Mouse (Mus musculus) embryonic stem cell, embryonic (primary cell): ENCODE measurements around the gene Pfkp.

ENCODE experiments used
- CTCF ChIA-PET, 4 experiments: fragments of 300-600 bp in 2 of 4; fragments of 350-600 bp in 2 of 4; sonication (Branson Sonifier 250); formaldehyde crosslinking; loops; one replicate each; lab custom pipeline; 2022; ENCODE audit warnings: inconsistent platforms in 2 of 4; lab: Charles Lee
- POLR2A ChIA-PET, 4 experiments: fragments of 300-600 bp in 2 of 4; fragments of 350-600 bp in 2 of 4; sonication (Branson Sonifier 250); formaldehyde crosslinking; loops; one replicate each; lab custom pipeline; 2022; ENCODE audit warnings: antibody characterized with exemption in 4 of 4, inconsistent platforms in 1 of 4; lab: Charles Lee

Pfkp gene

DNA sequence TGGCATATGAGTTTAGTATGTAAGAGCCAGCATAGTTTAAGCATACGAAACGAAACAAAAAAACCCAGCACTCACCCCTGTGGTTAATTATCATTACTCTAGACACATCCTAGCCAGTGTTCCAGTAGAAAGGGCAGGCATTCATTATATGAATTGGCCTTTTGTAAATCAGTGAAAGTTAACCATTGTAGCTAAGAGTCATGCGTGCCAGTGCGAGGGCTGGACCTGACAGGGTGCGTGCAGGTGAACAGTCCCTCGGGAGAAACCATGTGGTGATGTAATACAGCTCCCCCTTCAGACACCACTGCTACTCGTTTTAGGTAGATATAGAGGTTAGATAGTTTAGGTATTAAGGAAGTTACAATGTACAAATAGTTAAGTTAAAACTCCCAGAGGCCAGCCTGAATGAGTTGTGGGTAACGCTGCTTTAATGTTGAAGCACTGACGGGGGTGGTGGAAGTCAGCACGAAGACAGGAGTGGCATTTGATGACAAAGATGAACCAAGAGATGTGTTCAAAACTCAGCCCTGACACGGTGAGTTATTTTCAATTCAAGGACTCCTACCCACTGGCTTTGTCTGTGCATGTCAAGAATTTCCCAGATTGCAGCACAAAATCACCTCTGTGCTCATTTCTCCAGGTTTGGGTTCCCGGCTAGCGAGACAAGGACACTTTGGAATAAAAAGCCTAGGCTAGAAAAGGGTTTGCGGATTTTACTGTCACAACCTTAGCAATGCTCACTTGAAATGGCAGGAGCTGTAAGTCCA lies 19.4 kb downstream of the Pfkp start:
- POLR2A ChIA-PET = interaction anchor here in 3 of 4 experiments (0.7 to 13.7 kb wide), 15 partner anchors 6 to 60 kb away, joined by 3 to 184 read pairs (median 4); partner anchors contain the start of gene Pfkp (in 3 of the 3)
- CTCF ChIA-PET = interaction anchor here in 2 of 4 experiments (1.0 to 1.1 kb wide), 3 partner anchors 13 to 62 kb away, joined by 3 to 8 read pairs (median 3); no protein-coding TSS in a partner anchor

DNA sequence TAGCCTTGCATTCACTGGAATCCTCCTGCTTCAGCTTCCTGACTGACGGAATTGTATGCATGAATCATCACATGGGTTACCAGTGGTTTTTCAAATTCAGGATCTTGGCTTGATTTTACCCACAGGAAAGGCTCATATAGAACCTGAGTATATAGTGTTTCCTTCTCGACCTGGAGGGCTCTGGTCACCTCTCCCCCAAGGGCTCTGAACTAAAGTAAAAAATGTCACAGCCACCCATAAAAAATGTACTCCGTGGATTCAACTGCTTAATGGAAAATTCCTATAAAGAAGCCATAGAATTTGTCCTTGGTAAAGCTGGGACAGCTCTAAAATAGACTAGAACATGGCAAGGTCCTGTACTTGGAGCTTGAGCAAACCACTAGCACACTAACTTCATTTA lies 20.3 kb downstream of the Pfkp start:
- ChIA-PET CTCF (interaction anchor here in 2 of 4 experiments (1.1 to 1.3 kb wide), 3 partner anchors 12 to 63 kb away, joined by 3 read pairs; no protein-coding TSS in a partner anchor), POLR2A (interaction anchor here in 3 of 4 experiments (0.8 to 13.7 kb wide), 7 partner anchors 7 to 19 kb away, joined by 3 to 184 read pairs (median 21); partner anchors contain the start of gene Pfkp (in 2 of the 3))

DNA sequence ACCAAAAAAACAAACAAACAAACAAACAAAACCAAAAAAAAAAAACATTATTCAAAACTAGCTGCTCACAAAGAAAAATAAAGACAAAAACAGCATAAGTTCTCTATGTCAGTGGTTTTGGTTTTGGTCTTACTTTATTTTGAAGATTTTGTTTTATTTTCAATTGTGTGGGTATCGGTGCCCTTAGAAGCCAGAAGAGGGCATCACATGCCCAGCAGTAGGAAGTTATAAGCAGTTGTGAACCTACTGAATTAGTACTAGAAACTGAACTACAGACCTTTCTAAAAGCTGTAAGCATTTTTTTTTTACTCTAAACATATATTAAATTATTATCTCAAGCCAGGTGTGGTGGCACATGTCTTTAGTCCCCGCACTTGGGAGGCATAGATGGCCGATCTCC lies 21.2 kb downstream of the Pfkp start:
- ChIA-PET POLR2A (interaction anchor here in 3 of 4 experiments (0.6 to 13.7 kb wide), 9 partner anchors 8 to 520 kb away, joined by 3 to 184 read pairs (median 4); partner anchors contain the start of gene Pfkp (in 2 of the 3)), CTCF (interaction anchor here in 1 of 4 experiments (0.6 to 1.3 kb wide), 2 partner anchors 63 to 132 kb away, joined by 3 read pairs; no protein-coding TSS in a partner anchor)

DNA sequence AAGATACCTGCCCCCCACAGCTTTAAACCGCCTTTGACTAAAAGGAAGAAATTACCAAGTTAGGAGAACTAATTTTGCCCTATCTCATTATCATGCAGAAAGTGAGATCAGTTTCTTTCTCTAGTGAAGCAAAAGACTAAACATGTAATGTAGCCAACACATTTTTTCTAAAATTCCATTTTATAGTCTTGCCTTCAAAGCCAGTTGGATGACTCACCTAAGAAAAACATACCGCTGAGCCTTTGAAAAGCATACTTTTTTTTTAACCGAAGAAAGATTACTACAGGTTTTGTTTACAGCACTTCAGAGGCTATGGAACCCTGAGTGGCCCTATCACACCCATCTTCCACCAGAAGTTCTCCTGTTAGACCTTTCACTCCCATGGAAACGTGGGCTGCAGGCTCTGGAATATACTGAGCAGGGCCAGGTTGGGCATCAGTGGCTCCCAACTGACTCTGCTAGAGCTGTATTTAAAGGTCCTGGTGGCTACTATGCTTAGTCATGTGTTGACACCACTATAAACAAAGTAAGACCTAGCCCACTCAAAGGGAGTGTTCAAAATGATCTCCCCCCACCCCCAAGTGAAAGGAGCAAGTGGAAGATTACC lies 22.0 kb downstream of the Pfkp start:
- POLR2A ChIA-PET = interaction anchor here (0.8 to 13.7 kb wide), 9 partner anchors 9 to 22 kb away, joined by 3 to 184 read pairs (median 5); partner anchors contain the start of gene Pfkp (in 2 of the 4)
- CTCF ChIA-PET = interaction anchor here in 2 of 4 experiments (0.7 to 1.6 kb wide), 2 partner anchors 63 kb away, joined by 3 to 4 read pairs; no protein-coding TSS in a partner anchor

DNA sequence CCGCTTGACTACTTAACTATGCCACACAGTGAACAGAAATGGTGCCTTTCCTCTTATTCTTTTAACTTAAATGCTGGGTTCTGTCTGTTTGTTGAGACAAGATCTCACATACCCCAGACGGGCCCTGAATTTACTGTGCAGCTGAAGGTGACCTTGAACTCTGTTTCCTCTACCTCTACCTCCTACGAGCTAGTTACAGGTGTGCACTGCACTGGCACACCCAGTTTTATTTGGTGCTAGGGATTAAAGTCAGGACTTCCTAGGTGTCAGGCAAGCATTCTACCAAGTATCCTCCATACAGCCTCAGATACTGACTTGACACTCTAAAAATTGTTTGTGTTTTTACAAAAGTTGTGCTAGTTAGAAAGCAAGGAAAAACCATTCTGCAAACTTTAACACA lies 22.6 kb downstream of the Pfkp start:
- ChIA-PET POLR2A (interaction anchor here in 3 of 4 experiments (1.1 to 13.7 kb wide), 8 partner anchors 9 to 21 kb away, joined by 4 to 184 read pairs (median 8); partner anchors contain the start of gene Pfkp (in 1 of the 3)), CTCF (interaction anchor here in 1 of 4 experiments (1.6 kb wide), 1 partner anchor 64 kb away, joined by 4 read pairs; no protein-coding TSS in a partner anchor)

DNA sequence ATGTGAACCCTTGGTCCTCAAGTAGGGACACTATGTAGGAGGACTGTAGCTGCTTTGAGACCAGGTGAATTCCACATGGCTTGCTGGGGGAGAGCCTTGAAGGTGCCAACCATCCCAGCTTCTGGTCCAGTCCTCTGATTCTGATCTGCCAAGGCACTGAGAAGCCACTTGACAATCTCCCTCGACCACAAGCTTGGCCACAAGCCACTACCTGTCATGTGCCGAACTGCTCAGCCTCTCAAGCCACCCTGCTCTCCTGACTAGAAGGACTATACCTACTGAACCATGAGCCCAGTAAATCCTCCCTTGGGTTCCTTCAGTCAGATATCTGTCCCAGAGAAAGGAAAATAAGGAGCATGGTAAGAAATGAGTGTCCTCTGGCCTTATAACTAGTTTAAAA lies 24.0 kb downstream of the Pfkp start:
- ChIA-PET CTCF (interaction anchor here in 2 of 4 experiments (0.7 to 1.6 kb wide), 4 partner anchors 24 to 1687 kb away, joined by 3 to 4 read pairs (median 3); no protein-coding TSS in a partner anchor), POLR2A (interaction anchor here in 3 of 4 experiments (0.7 to 13.7 kb wide), 13 partner anchors 8 to 67 kb away, joined by 3 to 138 read pairs (median 4); partner anchors contain the start of gene Pfkp (in 1 of the 3))

DNA sequence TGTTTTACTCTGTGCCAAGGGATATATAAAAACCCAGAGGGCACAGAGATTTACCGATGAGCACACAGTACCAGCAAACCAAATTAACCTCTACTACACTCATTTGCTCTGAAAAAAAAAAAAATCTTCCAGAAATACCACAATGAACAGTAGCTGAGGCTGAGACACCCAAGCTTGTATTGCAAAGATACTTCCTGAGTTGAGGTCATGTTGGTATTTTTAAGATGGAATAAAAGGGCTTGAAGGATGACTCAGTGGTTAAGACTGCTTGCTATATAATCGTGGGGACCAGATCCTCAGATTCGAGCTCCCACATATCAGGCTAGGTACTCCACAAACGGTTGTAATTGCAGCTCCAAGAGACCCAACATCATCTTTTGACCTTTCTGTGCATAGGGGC lies 24.5 kb downstream of the Pfkp start:
- ChIA-PET CTCF (interaction anchor here in 2 of 4 experiments (0.6 to 1.2 kb wide), 3 partner anchors 23 to 66 kb away, joined by 3 read pairs; no protein-coding TSS in a partner anchor), POLR2A (interaction anchor here in 3 of 4 experiments (0.6 to 13.7 kb wide), 15 partner anchors 8 to 66 kb away, joined by 3 to 138 read pairs (median 4); partner anchors contain the start of gene Pfkp (in 1 of the 3))

DNA sequence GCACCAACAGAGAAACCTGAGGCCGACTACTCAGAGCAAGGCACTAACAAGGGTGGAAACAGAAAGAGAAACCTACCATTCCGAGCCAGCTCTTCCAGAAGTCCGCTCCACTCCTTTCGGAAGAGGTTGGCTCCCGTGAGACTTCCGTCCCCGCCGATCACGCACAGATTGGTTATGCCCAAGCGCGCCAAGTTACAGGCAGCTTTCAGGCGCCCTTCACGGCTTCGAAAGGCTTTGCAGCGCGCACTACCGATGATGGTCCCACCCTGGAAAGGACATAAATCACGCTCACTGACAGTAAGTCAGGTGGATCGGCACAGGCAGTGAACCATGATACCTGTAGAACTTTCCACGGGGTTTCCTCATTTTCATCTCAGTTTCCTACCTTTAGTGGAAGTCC lies 26.7 kb downstream of the Pfkp start:
- ChIA-PET CTCF (interaction anchor here in 1 of 4 experiments (0.6 kb wide), 1 partner anchor 22 kb away, joined by 4 read pairs; no protein-coding TSS in a partner anchor), POLR2A (interaction anchor here in 3 of 4 experiments (0.6 to 13.7 kb wide), 16 partner anchors 9 to 534 kb away, joined by 3 to 138 read pairs (median 3); no protein-coding TSS in a partner anchor)

DNA sequence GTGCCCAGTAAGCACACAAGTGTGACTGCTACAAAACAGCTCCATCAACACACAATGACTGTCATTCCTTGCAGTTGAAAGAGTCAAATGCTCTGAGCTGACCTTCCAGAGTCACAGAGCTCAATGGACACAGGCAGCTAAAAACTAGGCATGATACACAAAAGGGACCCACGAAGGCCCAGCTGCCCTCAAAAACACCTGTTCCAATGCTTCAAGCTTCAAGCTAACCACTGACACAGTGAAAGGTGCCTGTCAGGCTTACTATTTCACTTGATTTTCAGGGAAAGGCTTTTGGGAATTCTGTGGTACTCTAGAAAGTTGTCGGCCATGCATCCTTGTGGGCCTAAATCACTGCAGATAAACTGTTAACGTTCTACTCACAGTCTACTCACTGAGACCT lies 28.3 kb downstream of the Pfkp start:
- POLR2A ChIA-PET = interaction anchor here in 3 of 4 experiments (1.0 to 13.7 kb wide), 3 partner anchors 15 to 27 kb away, joined by 3 to 138 read pairs (median 4); no protein-coding TSS in a partner anchor
- CTCF ChIA-PET = no interaction called here

DNA sequence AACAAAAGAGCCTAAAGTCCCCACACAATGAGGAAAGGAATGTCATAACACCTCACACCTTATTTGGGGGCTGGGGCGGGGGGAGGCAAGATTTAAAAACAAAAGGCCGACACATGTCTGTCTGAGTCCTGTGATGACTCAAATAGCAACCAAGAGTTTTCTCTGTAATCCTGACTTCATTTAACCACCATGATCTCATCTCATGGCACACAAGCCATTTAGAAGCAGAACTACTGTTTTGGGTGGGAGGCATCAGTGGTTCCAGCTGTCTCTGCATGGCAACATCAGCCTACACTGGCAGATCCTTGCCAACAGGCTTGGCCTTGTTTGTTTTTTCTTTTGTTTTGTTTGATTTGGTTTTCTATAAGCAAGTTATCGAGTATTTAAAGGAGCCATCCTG lies 29.9 kb downstream of the Pfkp start:
- CTCF ChIA-PET = interaction anchor here in 1 of 4 experiments (0.6 kb wide), 1 partner anchor 69 kb away, joined by 6 read pairs; no protein-coding TSS in a partner anchor
- POLR2A ChIA-PET = interaction anchor here in 3 of 4 experiments (0.7 to 13.7 kb wide), 8 partner anchors 8 to 29 kb away, joined by 3 to 138 read pairs (median 6); no protein-coding TSS in a partner anchor

DNA sequence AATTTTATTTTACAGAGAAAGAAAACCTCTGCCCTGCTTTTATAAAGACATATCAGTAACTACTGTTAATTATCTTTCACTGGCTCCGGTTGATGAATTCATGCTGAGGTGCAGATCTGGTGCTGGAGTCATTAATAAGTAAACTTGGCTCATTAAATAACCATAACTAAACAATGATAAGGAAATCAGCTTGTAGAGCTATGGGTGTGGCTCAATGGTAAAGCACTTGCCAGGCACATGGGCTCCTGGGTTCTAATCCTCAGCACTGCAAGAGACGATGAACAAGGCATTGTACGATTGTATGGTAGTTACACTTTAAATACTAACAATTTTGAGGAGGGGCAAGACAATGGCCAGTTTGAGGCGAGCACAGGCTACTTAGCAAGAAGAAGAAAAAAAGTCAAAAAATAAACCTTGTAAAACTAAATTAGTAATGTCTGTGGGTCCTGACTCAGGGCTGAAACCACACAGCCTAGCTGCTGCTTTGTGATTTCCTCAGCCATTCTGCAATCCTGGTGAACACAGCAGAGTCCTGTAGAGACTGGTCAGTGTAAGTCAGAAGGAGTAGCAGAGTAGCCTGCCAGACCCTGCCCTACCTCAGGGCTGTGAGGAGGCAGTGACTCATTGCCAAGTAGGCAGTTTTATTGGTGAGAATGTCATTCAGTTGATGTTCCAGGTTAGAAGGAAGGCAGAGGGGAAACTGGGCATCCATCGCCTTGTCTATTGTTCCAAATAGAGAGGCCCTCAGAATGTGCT lies 34.7 kb downstream of the Pfkp start:
- CTCF ChIA-PET = no interaction called here
- POLR2A ChIA-PET = interaction anchor here in 2 of 4 experiments (0.6 to 2.8 kb wide), 4 partner anchors 9 to 41 kb away, joined by 3 to 7 read pairs (median 5); no protein-coding TSS in a partner anchor

DNA sequence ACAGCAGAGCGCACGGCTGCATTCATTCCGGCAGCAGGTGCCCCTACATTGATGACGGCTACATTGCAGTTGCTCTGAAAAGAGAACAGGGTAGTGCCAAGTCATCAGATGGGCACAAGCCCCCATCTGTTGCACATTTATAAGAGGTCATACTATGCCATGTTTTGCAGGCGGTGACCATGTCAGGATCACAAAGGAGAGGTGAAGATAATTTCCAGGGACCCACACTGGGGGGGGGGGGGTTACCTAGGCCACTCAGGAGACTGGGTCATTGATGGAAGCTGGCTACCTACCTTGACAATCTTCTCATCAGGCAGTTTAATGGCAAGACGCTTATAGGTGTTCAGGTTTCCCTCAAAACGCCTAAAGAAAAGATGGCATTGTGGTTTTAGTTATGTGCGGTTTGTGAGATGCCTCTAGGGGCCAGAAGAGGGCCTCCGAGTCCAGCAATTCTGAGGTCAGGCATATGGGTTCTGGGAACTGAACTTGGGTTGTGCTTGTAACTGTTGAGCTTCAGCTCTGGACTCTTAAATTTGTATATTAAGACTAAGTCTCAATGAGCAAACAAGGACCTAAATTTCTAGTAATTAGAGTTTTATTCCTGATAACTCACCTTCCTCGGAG lies 45.7 kb downstream of the Pfkp start:
- ChIA-PET POLR2A (interaction anchor here in 2 of 4 experiments (0.7 to 1.9 kb wide), 5 partner anchors 9 to 22 kb away, joined by 3 to 6 read pairs (median 3); no protein-coding TSS in a partner anchor), CTCF (interaction anchor here in 2 of 4 experiments (0.7 to 1.0 kb wide), 3 partner anchors 87 to 88 kb away, joined by 3 to 4 read pairs (median 3); no protein-coding TSS in a partner anchor)

DNA sequence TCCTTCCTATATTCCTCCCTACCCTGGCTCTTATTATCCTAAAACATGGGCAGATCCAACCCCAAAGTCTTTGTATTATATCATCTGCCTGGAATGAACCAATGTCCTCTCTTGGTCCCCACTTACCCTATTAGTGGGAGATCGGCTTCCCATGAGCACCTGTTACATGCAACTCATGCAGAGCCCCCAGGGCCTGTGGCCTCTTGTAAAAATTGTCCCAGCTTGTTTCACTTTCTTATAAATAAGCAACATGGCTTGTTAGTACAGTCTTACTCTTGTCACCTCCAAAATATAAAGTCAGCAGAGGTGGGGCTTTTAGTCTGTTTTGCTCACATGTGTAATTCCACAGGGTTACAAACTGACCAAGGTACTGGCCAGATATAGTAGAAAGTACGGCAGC lies 46.9 kb downstream of the Pfkp start:
- POLR2A ChIA-PET = interaction anchor here in 1 of 4 experiments (1.6 to 1.9 kb wide), 2 partner anchors 12 to 16 kb away, joined by 5 read pairs; no protein-coding TSS in a partner anchor
- CTCF ChIA-PET = interaction anchor here in 1 of 4 experiments (1.5 kb wide), 1 partner anchor 23 kb away, joined by 3 read pairs; no protein-coding TSS in a partner anchor

DNA sequence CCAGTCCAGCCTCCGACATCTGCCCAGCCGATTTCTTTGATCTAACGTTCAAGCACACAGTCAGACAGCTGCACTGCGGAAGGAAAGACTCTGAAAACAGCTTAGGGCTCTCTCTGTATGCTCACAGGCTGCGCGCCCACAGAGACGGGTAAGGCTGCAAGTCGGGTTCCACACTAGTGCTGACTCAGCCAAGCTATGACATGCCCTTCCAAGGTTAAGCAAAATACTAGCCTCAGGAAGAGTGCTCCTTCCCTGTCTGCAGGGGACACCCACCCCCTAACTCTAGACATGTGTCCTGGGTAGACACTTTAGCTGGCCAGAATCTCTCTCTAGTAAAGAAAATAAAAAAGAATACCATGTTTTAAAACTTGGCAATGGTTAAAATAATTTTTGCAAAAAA lies 48.0 kb downstream of the Pfkp start:
- ChIA-PET POLR2A (interaction anchor here in 2 of 4 experiments (0.8 to 1.9 kb wide), 15 partner anchors 13 to 89 kb away, joined by 3 to 5 read pairs (median 3); no protein-coding TSS in a partner anchor), CTCF (interaction anchor here in 3 of 4 experiments (0.6 to 1.5 kb wide), 4 partner anchors 24 to 1959 kb away, joined by 3 to 4 read pairs (median 4); no protein-coding TSS in a partner anchor)

DNA sequence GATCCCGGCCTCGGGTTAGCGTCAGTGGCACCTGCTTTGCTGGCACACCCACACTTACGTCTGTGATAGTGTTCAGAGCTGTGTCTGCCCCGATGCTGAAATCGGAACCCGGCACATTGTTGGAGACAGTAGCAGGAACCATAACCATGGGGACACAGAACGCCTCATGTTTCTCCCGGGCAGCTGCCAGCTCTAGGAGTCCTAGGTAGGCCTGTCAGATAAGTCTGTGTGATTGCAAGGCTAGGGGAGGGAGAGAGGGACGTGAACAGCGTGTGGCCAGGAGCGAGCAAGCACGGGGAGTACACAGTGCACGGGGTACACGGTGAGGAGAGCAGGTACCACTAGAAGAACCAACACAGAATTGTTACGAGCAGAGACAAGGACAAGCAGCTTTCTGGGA lies 50.8 kb downstream of the Pfkp start:
- ChIA-PET POLR2A (interaction anchor here in 1 of 4 experiments (1.6 kb wide), 1 partner anchor 34 kb away, joined by 3 read pairs; no protein-coding TSS in a partner anchor), CTCF (interaction anchor here in 1 of 4 experiments (1.1 to 1.4 kb wide), 2 partner anchors 12 to 92 kb away, joined by 3 to 4 read pairs; no protein-coding TSS in a partner anchor)

DNA sequence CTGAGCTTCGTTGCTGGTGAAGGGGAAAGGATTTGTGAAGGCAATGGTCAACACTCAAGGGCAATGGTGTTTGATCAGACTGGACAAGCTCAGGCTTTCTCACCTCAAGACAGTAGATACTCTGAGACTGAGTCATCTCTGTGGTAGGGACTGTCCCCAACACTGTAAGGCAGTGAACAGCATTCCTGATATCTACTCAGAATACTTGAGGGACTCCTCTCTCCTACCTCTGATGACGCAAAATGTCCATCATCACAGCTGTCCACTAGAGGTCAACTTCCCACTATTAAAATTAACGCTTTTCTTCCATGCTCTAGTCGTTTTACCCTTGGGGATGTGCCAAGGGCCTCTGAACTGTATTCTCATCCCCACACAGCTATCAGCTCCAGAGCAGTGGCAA lies 53.2 kb downstream of the Pfkp start:
- CTCF ChIA-PET = interaction anchor here in 1 of 4 experiments (1.2 kb wide), 1 partner anchor 9 kb away, joined by 4 read pairs; no protein-coding TSS in a partner anchor
- POLR2A ChIA-PET = interaction anchor here in 2 of 4 experiments (0.7 to 1.8 kb wide), 4 partner anchors 7 to 40 kb away, joined by 4 to 8 read pairs (median 5); no protein-coding TSS in a partner anchor
